Mouse (Mus musculus): ENCODE measurements around the gene Trappc13. TPM values are rescaled to one million over a fixed set of nuclear protein-coding genes. Genes with fewer than 3 reads are reported as not detected.

Trappc13 gene
- polyA plus RNA-seq, 1 experiment = 31.5 TPM

GRCm38 (mm10) chr13:104139369-104140209, 38.7 kb downstream of the Trappc13 start:
- Histone ChIP-seq H3K27ac (ENCODE audit: insufficient read depth, low read length) (no peak overlapping the region), H3K4me3 (replicated peaks; ENCODE audit: insufficient read depth, low read depth, low read length) (peak overlapping the region; percentile 28), H3K27me3 (ENCODE audit: control insufficient read depth, insufficient read depth, low read length) (no peaks in the 10 kb centered on the region), H3K4me1 (ENCODE audit: control insufficient read depth, insufficient read depth, low read length) (no peaks in the 10 kb centered on the region)
- WGBS = 40% methylated on average over 13 of the region's 13 CpGs
- DNase-seq = peak; percentile 69 to 75
- peak; percentile 67; the same call in 1 of the 2 replicates for TF ChIP-seq CTCF (IDR thresholded peaks at IDR 0.05; ENCODE audit: borderline replicate concordance, insufficient read depth, low read depth, low read length)
- 0 out of 2 replicates have a peak, but pooled peaks have one; percentile 23 for TF ChIP-seq POLR2A (IDR thresholded peaks at IDR 0.05; ENCODE audit: borderline replicate concordance, insufficient read depth, low read length)

GRCm38 (mm10) chr13:104134510-104135085, 43.7 kb downstream of the Trappc13 start:
- no peak for DNase-seq
- 82% methylated on average over 4 of the region's 4 CpGs for whole genome bisulfite sequencing
- Histone ChIP-seq H3K4me3 (replicated peaks; ENCODE audit: insufficient read depth, low read depth, low read length) (no peak overlapping the region), H3K27ac (ENCODE audit: insufficient read depth, low read length) (no peak overlapping the region), H3K4me1 (ENCODE audit: control insufficient read depth, insufficient read depth, low read length) (no peaks in the 10 kb centered on the region), H3K27me3 (ENCODE audit: control insufficient read depth, insufficient read depth, low read length) (no peaks in the 10 kb centered on the region)
- TF ChIP-seq POLR2A (IDR thresholded peaks at IDR 0.05; ENCODE audit: borderline replicate concordance, insufficient read depth, low read length) (no peak), CTCF (IDR thresholded peaks at IDR 0.05; ENCODE audit: borderline replicate concordance, insufficient read depth, low read depth, low read length) (no peak)

GRCm38 (mm10) chr13:104132561-104132960, 45.7 kb downstream of the Trappc13 start:
- H3K27me3 ChIP-seq (ENCODE audit: control insufficient read depth, insufficient read depth, low read length) = no peaks in the 10 kb centered on the region
- no peak for TF ChIP-seq POLR2A (IDR thresholded peaks at IDR 0.05; ENCODE audit: borderline replicate concordance, insufficient read depth, low read length)
- no peak for TF ChIP-seq CTCF (IDR thresholded peaks at IDR 0.05; ENCODE audit: borderline replicate concordance, insufficient read depth, low read depth, low read length)
- 98% methylated on average over 2 of the region's 2 CpGs for WGBS
- no peak overlapping the region for H3K27ac ChIP-seq (ENCODE audit: insufficient read depth, low read length)
- no peak overlapping the region for H3K4me3 ChIP-seq (replicated peaks; ENCODE audit: insufficient read depth, low read depth, low read length)
- no peak for DNase-seq
- H3K4me1 ChIP-seq (ENCODE audit: control insufficient read depth, insufficient read depth, low read length) = no peaks in the 10 kb centered on the region

- WGBS = 95% methylated on average over 20 of the region's 20 CpGs
- Histone ChIP-seq H3K4me3 (replicated peaks; ENCODE audit: insufficient read depth, low read depth, low read length) (no peak overlapping the region), H3K27ac (ENCODE audit: insufficient read depth, low read length) (no peak overlapping the region), H3K27me3 (ENCODE audit: control insufficient read depth, insufficient read depth, low read length) (no peaks in the 10 kb centered on the region), H3K4me1 (ENCODE audit: control insufficient read depth, insufficient read depth, low read length) (no peaks in the 10 kb centered on the region)
- DNase-seq = no peak
- TF ChIP-seq POLR2A (IDR thresholded peaks at IDR 0.05; ENCODE audit: borderline replicate concordance, insufficient read depth, low read length) (no peak), CTCF (IDR thresholded peaks at IDR 0.05; ENCODE audit: borderline replicate concordance, insufficient read depth, low read depth, low read length) (no peak)
Measured at GRCm38 (mm10) chr13:104123662-104124381, 54.4 kb downstream of the Trappc13 start.

- TF ChIP-seq POLR2A (IDR thresholded peaks at IDR 0.05; ENCODE audit: borderline replicate concordance, insufficient read depth, low read length) = no peak
- no peak for TF ChIP-seq CTCF (IDR thresholded peaks at IDR 0.05; ENCODE audit: borderline replicate concordance, insufficient read depth, low read depth, low read length)
- DNase-seq = no peak
- WGBS = 77% methylated on average over 17 of the region's 17 CpGs
- H3K27me3 ChIP-seq (ENCODE audit: control insufficient read depth, insufficient read depth, low read length) = no peaks in the 10 kb centered on the region
- H3K27ac ChIP-seq (ENCODE audit: insufficient read depth, low read length) = no peak overlapping the region
- H3K4me1 ChIP-seq (ENCODE audit: control insufficient read depth, insufficient read depth, low read length) = no peaks in the 10 kb centered on the region
- H3K4me3 ChIP-seq (replicated peaks; ENCODE audit: insufficient read depth, low read depth, low read length) = no peak overlapping the region
Measured at GRCm38 (mm10) chr13:104122078-104122840, 56.0 kb downstream of the Trappc13 start.

GRCm38 (mm10) chr13:104114827-104115226, 63.4 kb downstream of the Trappc13 start:
- H3K4me3 ChIP-seq (replicated peaks; ENCODE audit: insufficient read depth, low read depth, low read length) = no peak overlapping the region
- 79% methylated on average over 2 of the region's 2 CpGs for WGBS
- DNase-seq = no peak
- no peaks in the 10 kb centered on the region for H3K4me1 ChIP-seq (ENCODE audit: control insufficient read depth, insufficient read depth, low read length)
- H3K27me3 ChIP-seq (ENCODE audit: control insufficient read depth, insufficient read depth, low read length) = no peaks in the 10 kb centered on the region
- TF ChIP-seq CTCF (IDR thresholded peaks at IDR 0.05; ENCODE audit: borderline replicate concordance, insufficient read depth, low read depth, low read length) (no peak), POLR2A (IDR thresholded peaks at IDR 0.05; ENCODE audit: borderline replicate concordance, insufficient read depth, low read length) (no peak)
- no peak overlapping the region for H3K27ac ChIP-seq (ENCODE audit: insufficient read depth, low read length)

- TF ChIP-seq CTCF (IDR thresholded peaks at IDR 0.05; ENCODE audit: borderline replicate concordance, insufficient read depth, low read depth, low read length) (no peak), POLR2A (IDR thresholded peaks at IDR 0.05; ENCODE audit: borderline replicate concordance, insufficient read depth, low read length) (no peak)
- no peaks in the 10 kb centered on the region for H3K4me1 ChIP-seq (ENCODE audit: control insufficient read depth, insufficient read depth, low read length)
- H3K27ac ChIP-seq (ENCODE audit: insufficient read depth, low read length) = no peak overlapping the region
- no peaks in the 10 kb centered on the region for H3K27me3 ChIP-seq (ENCODE audit: control insufficient read depth, insufficient read depth, low read length)
- 90% methylated on average over 4 of the region's 4 CpGs for WGBS
- no peak overlapping the region for H3K4me3 ChIP-seq (replicated peaks; ENCODE audit: insufficient read depth, low read depth, low read length)
- no peak for DNase-seq
Measured at GRCm38 (mm10) chr13:104113782-104114181, 64.5 kb downstream of the Trappc13 start.
